Mouse (Mus musculus) megakaryocyte, embryonic 14.5 days (primary cell): ENCODE measurements around the gene Sohlh2.

ENCODE experiments used
- FLI1 ChIP-seq: IDR thresholded peaks from 2 replicates; pipeline ENCODE4 v1.6.1; 2012; ENCODE audit warnings: low read length, inconsistent platforms, mixed read lengths
- GATA1 ChIP-seq: IDR thresholded peaks from 3 replicates; pipeline ENCODE4 v1.6.1; 2012; ENCODE audit warnings: mixed read lengths, low read length, inconsistent platforms, borderline replicate concordance

DNA sequence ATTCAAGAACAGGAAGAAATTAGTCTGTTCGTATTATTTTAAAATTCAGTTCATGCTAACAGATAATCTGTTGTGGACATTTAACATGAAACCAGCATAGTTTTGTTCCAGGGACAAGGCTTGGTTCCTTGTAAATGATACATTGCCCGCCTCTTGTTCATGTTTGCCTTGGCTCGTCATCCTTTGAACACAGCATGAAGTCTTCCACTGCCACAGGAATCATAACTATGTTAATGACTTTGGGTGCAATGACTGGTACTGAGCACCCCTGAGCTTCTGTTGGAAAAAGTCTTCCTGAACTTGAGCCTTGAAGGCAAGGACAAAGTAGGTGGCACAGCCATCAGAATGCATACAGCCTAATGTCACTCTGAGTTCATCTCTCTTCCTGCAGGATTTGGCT lies 66.2 kb downstream of the Sohlh2 start:
- TF ChIP-seq FLI1 (no peak), GATA1 (no peak)
